Mouse (Mus musculus) c-Kit-positive CD71-negative TER-119-negative erythroid progenitor cells, embryonic 14.5 days (primary cell): ENCODE results near the gene Telo2.

Experiments
- DNase-seq: peaks from one replicate; pipeline ENCODE4 v3.0.0-alpha.2; 2013; ENCODE audit warnings: low read depth

Gene Telo2

GRCm38 (mm10) chr17:25101338-25101737 lies 14.4 kb downstream of the Telo2 start:
- no peak for DNase-seq

DNA sequence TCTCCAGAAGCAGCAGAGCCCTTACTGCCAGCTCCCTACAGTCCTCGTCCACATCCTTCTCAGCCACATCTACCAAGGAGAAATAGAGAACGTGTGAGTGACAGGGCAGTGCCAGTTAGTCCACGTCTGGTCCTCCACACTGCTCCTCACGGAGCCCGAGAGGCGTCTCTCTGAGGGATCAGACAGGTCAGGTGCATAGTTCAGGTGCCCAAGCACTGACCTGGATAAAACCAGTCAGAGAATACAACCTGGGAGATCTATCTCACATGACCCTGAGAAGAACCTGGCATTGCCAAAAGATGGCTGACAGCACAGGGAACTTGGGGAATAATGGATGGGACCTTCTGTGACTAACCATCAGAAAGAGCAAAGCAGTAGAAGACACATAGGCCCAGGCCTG lies 15.7 kb downstream of the Telo2 start:
- no peak for DNase-seq

DNA sequence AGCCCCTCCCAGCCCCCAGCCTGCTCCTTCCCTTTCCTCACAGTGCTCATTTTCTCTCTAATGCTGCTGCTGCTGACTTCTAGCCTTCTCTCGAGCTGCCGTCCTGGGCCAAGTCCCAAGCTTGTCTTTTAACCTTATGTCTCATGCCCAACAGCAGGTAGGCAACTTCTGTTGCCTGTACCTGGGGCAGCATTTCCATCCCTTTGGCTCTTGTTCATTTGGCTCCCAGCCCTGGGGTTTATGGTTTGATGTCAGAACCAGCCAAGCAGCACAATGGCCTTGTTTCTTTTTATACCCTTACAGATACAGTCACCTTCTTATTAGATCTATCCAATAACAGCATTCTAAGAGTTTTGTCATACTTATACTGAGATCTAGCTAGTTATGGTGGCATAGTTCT lies 19.5 kb downstream of the Telo2 start:
- no peak for DNase-seq

DNA sequence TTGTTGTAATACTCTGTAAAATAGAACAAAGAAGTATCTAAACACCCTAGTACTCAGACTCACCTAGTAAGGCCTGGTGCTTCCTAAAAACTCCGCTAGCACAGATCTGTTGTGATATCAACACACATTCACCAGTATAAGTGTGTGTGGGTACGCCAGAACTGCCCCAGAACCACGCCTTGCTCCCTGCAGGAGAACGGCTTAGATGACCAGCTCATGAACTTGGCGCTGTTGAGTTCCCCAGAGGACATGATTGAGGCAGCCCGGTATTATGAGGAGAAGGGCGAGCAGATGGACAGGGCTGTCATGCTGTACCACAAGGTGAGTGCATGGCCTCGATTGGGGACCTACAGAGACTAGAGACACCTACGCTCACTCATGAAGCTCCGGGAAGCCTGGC lies 25.3 kb downstream of the Telo2 start:
- DNase-seq = no peak

- DNase-seq = no peak
These were observed 26.6 kb downstream of the Telo2 start for GRCm38 (mm10) chr17:25089158-25089557.

- DNase-seq = no peak
These were observed 29.0 kb downstream of the Telo2 start for GRCm38 (mm10) chr17:25086724-25087123.

GRCm38 (mm10) chr17:25084835-25085385 lies 30.9 kb downstream of the Telo2 start:
- no peak for DNase-seq

DNA sequence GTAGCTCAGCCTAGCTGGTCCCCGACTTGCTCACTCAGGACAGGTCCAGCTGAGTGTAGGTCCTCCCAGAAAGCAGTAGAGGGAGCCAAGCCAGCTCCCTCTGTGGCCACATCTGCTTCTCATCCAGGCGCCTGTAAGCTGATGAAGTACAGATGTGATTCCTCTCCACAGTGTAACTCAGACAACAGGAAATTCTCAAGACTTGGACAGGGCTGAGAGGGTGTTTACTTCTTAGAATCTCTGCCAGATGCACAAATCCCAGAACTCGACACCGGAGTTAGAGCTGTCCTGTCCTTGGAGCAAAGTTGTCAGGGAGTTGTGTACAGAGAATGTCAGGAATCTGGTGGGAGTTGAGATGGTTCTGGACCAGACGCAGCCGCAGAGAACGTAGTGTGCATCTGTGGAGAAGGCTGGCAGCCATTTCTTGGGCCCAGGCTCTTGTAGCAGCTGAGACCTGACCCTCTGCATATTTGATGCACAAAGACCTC lies 32.3 kb downstream of the Telo2 start, which contains the start of gene Tmem204:
Gene Tmem204 (minus strand): TSS at position 148 of the 488 bp plus-strand sequence.
- DNase-seq = no peak

DNA sequence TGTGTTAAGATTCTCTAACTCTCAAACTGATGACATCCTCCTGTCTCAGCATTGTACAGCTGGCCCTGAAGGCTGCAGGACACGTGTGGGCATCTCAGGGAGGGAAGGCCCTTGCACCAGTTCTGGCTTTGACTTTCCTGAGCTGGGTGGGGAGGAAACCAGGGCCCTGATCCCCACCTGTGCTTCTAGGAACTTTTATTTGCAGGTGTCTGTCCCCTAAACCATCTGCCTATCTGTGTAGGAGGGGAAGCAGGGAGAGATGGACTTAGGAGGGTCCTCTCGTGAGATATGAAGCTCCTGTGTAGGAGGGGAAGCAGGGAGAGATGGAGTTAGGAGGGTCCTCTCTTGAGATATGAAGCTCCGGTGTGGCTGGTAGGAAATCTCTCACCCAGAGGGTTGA lies 32.9 kb downstream of the Telo2 start:
- no peak for DNase-seq

DNA sequence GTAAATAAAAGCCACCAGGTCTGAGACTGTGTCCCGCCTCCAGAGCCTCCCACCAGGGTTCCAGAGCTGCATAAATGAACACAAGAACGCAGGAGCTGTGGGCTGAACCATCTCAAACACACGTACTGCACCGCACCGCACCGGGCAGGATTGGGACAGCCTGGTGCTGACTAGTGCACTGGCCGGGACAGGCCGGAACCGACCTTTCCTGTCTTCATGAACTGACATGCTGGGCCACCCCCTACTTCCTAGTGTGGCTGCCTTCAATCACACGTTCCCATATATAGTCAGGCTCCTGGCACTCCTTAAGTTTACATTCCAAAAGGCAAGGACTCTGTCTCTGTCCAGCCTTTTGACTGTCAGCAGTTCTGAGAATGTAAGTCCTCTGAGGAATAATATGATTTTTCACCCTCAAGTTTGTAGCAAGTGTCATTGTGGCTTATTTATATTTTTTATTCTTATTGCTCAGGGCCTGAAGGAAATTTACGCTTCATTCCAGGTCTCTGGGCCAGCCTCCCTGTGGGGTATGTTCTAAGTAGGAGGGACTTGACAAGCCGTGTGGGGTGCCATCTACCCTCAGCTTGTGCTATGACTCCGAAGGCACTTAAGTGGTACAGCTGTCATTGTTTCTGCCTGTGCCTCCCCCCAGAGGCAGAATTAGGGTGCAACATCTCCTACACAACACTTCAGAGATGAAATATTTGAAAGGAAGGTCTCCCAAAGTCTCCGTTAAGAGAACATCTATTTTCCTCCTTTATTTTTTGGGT lies 33.5 kb downstream of the Telo2 start:
- no peak for DNase-seq

GRCm38 (mm10) chr17:25080960-25081381 lies 34.8 kb downstream of the Telo2 start:
- no peak for DNase-seq

DNA sequence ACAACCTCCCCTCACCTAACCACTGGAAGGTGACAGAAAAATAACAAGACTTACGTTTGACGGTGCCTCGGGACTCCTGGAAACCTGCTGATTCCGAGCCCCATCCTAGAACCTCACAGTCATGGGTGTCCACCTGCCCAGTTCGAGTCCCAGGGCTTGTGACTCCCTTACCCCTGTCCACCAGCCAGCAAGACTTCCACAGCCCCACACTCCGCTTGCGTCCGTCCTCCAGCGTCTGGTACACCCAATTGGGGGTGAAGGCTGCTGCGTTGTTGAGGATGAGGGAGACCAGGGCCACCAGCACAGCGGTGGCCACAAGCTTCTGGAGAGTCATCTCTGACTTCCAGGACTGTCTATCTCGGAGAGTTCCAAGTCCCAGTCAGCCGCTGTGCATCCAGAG lies 35.6 kb downstream of the Telo2 start:
- DNase-seq = no peak

- no peak for DNase-seq
These were observed 37.9 kb downstream of the Telo2 start for GRCm38 (mm10) chr17:25077771-25078372.

GRCm38 (mm10) chr17:25076906-25077305 lies 38.9 kb downstream of the Telo2 start:
- no peak for DNase-seq

- DNase-seq = no peak
These were observed 47.1 kb downstream of the Telo2 start for GRCm38 (mm10) chr17:25068690-25069089.

DNA sequence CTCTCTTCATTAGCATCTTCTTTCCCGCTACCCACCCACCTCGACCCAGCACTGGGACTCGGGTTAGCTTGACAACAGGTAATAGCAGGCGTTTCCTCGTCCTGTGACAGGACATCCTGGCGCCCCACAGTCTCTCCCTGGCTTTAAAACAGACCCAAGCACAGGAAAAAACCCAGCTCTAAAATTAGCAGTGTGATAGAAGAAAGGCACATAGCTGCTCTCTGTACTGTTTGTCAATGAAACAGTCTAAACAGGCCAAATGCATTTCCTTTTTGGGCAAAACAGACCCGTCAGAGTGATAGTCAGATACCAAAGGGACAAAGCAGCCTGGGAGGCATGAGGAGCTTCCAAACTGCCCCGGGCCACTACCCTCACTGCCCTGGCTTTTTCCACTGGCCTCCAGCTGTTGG lies 48.3 kb downstream of the Telo2 start:
- no peak for DNase-seq

DNA sequence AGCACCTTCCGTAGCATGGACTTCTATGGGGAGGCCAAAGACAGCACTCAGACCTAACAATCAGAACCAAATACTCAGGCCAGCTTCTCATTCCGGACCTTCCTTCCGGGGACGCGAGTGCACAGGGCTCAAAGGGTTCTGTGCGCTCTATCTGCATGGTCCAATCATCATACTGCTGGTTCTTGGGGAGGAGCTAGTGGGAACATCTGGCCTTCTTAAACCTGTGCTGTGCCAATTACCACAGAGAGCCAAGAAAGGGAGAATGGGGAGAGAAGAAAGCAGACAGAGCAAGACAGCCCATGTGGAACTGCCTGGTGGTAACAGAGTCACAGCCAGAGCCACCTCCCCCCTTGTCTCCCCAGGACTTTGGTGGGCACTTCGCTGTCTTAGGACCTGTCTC lies 49.2 kb downstream of the Telo2 start:
- no peak for DNase-seq

GRCm38 (mm10) chr17:25065189-25065588 lies 50.6 kb downstream of the Telo2 start:
- DNase-seq = no peak

DNA sequence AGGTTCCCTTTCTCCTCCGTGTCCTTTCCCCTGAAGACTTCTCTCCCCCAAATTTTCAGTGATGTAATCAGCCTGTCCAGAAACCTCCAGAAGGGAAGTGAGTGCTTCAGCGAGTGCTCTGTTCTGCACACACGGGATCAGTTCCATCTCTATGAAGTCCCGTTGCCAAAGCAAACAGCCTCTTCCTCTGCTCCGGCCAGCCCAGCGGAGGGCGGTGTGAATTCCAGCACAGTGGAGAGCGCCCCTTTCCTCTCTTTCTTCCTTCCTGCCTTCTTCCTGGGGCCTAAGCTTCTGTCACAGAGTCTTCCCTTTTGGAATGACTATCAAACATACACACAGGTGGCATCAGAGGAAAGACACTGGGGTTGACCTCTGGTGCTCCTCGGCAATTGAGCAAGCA lies 51.4 kb downstream of the Telo2 start:
- DNase-seq = no peak

- no peak for DNase-seq
These were observed 51.9 kb downstream of the Telo2 start for GRCm38 (mm10) chr17:25063872-25064271.

GRCm38 (mm10) chr17:25063261-25063660 lies 52.5 kb downstream of the Telo2 start:
- DNase-seq = no peak

- no peak for DNase-seq
These were observed 58.7 kb downstream of the Telo2 start for GRCm38 (mm10) chr17:25057041-25057440.

- no peak for DNase-seq
These were observed 62.5 kb downstream of the Telo2 start for GRCm38 (mm10) chr17:25053274-25053673.
